Mouse (Mus musculus) retina, embryonic 14.5 days (tissue): ENCODE measurements at regions not wholly inside any gene's neighbourhood (a gene's known extent, or its start where the extent isn't known, plus 50 kb on each side); places are given as distances from the start of the nearest gene placed in this dataset.
A peak's percentile ranks its signal among the peaks of the same experiment; 100 is the strongest.
"Not testable (repeated sequence)": the region's sequence is repeated elsewhere in the genome, so short reads cannot be mapped to it uniquely, and the experiment has no call there.

Source experiments
- DNase-seq: peaks from one replicate; pipeline ENCODE4 v3.0.0-alpha.2; 2015; ENCODE audit warnings: low spot score

DNA sequence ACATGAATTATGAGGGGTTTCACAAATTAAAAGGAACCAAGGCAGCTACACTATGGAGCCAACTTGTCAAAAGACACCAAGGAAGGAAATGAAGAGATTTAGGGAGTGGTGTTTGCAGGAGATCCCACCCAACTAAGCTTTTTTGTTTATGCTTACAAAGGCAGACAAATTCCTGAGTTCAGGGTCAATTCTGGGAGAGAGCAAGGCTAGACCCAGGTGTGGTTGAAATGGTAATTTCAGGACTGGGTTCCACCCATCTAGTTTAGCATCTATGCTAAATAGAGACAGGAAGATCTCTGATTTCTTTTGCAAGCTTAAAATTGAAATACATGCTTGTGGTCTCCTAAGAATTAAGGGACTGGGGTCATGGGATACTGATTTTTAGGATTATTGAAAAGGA lies 286.0 kb upstream of the Pcdh17 start:
- no peak for DNase-seq

- no peak for DNase-seq
Measured at GRCm38 (mm10) chr14:84175446-84175845, 267.9 kb upstream of the Pcdh17 start.

GRCm38 (mm10) chr14:84210949-84211348 lies 232.4 kb upstream of the Pcdh17 start:
- DNase-seq, result no peak

DNA sequence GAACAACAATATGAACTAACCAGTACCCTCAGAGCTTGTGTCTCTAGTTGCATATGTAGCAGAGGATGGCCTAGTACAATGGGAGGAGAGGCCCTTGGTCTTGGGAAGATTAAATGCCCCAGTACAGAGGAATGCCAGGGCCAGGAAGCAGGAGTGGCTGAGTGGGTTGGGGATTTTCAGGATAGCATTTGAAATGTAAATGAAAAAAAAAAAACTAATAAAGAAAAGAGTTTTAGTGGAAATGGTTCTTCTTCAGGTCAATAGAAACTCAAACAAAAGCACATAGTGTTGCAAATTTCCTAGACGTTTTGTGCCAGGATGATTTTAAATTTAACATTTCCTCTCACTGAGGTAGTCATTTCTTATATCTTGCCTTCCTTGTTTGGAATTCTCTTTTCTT lies 220.4 kb upstream of the Pcdh17 start:
- DNase-seq, result no peak

GRCm38 (mm10) chr14:84223924-84224323 lies 219.4 kb upstream of the Pcdh17 start:
- no peak for DNase-seq

GRCm38 (mm10) chr14:84248006-84248405 lies 195.4 kb upstream of the Pcdh17 start:
- DNase-seq, result not testable (repeated sequence)

GRCm38 (mm10) chr14:84252583-84252982 lies 190.8 kb upstream of the Pcdh17 start:
- no peak for DNase-seq

GRCm38 (mm10) chr14:84257671-84258070 lies 185.7 kb upstream of the Pcdh17 start:
- DNase-seq, result peak; percentile 12

DNA sequence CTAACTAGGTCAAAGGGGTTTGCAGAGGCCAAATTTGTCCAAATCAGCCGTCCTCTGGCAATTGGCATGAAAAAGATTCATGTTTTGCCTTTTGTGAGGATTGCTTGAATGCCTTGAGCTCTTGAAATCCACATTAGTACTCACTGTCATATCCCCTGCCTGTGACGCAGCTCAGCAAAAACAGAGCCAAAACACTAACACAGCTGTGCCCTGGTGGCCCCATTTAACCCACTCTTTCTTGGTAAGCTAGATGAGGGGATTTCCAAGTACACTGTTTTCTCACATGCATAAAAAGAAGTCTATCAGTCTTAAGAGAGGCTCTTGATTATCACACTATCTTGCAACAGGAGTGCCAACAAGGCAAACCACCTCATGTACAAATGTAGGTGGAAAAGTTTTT lies 184.7 kb upstream of the Pcdh17 start:
- no peak for DNase-seq

DNA sequence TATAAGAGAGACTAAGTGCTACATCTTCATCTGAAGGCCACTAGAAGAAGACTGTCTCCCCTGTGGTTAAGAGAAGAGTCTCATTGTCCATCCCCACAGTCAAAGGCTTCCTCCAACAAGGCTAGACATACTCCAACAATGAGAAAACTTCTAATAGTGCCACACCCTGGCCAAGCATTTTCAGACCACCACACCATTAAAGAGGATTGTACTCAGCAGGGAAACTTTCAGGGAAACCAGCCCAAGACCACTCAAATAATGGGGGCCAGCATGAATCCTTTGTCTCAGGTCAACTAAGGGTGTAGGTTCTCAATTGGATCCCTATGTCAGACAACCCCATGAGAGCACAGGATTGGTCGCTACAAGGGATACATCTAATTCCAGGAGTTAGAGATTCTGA lies 179.4 kb upstream of the Pcdh17 start:
- no peak for DNase-seq

- DNase-seq, result no peak
Measured at GRCm38 (mm10) chr14:84266217-84266616, 177.1 kb upstream of the Pcdh17 start.

DNA sequence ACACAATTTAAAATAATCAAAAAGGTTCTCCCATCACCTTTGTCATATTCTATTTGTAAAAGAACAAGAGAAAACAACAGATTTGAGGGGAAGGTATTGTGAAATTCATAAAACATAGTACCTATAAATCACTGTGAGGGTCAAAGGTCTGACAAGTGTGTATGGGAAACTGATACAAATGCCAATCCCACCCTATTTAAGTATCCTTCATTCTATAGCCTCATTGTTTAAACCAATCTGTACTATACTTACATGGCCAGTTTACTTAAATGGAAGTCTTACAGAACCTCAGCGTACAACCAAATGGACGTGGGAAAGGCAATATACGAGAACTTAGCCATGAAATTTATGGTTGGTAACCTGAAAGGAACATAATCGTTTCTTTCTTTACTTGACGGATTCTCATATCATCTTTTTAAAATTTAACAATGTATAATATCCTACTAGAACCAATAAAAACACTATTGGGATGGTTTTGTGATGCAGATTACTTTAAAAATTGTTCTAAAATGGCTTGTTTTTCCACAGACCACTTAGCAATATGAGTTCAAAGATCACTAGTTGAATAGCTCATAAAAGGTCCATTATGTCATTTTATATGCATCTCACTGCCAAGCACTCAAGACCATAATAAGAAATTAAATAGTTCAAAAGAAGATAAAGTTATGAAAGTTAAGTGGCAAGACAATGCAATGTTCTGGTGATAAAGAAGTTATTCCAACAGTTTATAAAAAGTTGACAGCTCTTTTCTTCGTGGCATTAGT lies 159.7 kb upstream of the Pcdh17 start:
- no peak for DNase-seq

DNA sequence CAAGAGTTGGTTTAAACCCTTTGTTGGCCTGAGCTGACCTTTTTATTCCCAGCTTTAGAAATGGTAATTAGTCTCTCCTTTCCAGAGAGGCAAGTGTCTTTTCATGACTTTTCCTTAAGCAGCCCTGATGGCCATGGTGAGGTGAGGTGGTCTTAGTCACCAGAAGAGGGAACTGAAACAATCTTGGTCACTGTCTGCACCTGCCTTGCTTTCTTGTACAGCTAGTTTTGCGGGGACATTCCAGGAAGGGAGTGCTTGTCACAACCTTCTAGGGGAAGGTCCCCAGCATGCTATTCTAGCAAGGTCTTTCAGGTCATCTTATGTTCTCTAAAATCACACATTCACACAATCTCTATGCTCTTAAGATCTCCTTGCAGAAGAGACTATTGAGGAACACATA lies 122.6 kb upstream of the Pcdh17 start:
- no peak for DNase-seq

- no peak for DNase-seq
Measured at GRCm38 (mm10) chr14:84339604-84340003, 103.8 kb upstream of the Pcdh17 start.
